Mouse (Mus musculus): ENCODE results near the gene C1s1. TPM values are rescaled to one million over a fixed set of nuclear protein-coding genes. Genes with fewer than 3 reads are reported as not detected.
"Not testable (repeated sequence)": the region's sequence is repeated elsewhere in the genome, so short reads cannot be mapped to it uniquely, and the experiment has no call there.

Gene C1s1
- 5.5 and 6.6 TPM in 2 replicates for polyA plus RNA-seq (2015; fragmentation: Nextera tagmentation; extraction: Ambion mirVana)

DNA sequence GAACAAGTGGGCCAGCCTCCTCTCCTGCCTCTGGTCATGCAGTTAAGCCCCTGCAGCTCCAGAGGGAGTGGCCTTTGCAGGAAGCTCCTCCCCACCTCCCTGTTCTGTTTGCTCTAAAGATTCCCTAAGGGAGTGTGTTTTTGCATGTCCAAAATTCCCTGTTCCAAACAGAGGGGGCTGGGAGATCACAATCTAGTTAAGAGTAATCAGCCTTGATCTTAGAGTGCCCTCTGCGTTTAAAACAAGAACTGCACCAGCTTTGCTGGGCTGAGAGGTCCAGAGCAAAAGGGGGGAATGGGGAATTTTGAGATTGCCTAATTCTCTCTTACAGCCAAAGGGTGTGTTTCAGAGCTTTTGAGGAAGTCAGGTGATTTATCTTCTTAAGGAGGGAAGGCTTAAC, at the start of gene C1s1:
Gene C1s1, minus strand, starts transcription at position 76 of the 400 bp plus-strand sequence.
- not testable (repeated sequence) for H3K4me2 ChIP-seq; ATAC-seq (ENCODE audit: insufficient number of reproducible peaks, low FRiP score, low TSS enrichment, low read depth); H3K27me3 ChIP-seq; H3K9me3 ChIP-seq; H3K4me3 ChIP-seq; H3K27ac ChIP-seq; H3K36me3 ChIP-seq; H3K4me1 ChIP-seq; H3K9ac ChIP-seq
- WGBS, result 4% methylated on average over 1 of the region's 1 CpGs

DNA sequence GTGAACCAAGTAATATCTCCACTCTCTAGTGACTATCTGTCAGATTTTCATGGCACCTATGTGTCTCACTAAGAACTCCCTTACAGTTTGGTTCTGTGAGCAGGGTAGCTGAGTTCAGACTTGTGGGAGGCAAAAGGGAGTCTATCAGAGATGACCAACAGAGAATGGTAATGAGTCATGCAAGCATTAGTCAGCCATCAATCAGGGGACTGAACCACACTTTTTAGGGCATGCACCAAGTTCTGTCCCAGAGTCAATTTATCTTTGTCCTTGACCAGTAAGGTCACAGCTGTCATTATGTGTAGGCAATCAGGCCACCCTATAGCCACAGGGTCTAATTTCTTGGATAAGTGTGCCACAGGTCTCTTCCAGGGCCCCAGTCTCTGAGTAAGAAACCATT, 46.6 kb upstream of the C1s1 start:
- no peak overlapping the region for H3K27ac ChIP-seq
- H3K27me3 ChIP-seq, result no peaks in the 10 kb centered on the region
- H3K9me3 ChIP-seq, result no peaks in the 10 kb centered on the region
- H3K4me3 ChIP-seq, result no peak overlapping the region
- no peak overlapping the region for H3K9ac ChIP-seq
- no peaks in the 10 kb centered on the region for H3K36me3 ChIP-seq
- no peaks in the 10 kb centered on the region for H3K4me1 ChIP-seq
- no peak overlapping the region for H3K4me2 ChIP-seq
- no peak for ATAC-seq (ENCODE audit: insufficient number of reproducible peaks, low FRiP score, low TSS enrichment, low read depth)

DNA sequence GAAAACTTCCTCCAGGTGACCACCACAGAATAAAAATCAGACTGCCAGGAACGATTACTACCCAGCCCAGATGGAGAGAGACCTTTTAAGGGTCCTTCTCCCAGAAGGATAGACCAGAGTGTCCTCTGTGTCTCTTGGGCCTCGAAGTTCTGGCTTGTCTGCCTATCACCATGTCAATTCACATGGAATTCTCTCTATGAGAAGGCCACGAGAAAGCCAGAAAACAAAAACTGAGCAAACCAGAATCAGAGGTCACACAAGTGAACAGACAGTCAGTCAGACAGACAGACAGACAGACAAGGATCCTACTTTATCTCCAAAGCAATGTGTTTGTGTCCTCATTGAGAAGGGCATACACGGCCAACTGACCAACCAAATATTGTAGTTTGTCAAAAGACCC, 44.1 kb upstream of the C1s1 start:
- no peak for ATAC-seq (ENCODE audit: insufficient number of reproducible peaks, low FRiP score, low TSS enrichment, low read depth)
- WGBS, result 74% methylated on average over 4 of the region's 4 CpGs
- Histone ChIP-seq H3K27ac (no peak overlapping the region), H3K4me1 (no peaks in the 10 kb centered on the region), H3K4me2 (no peak overlapping the region), H3K36me3 (no peaks in the 10 kb centered on the region), H3K9me3 (no peaks in the 10 kb centered on the region), H3K4me3 (no peak overlapping the region), H3K27me3 (no peaks in the 10 kb centered on the region), H3K9ac (no peak overlapping the region)

DNA sequence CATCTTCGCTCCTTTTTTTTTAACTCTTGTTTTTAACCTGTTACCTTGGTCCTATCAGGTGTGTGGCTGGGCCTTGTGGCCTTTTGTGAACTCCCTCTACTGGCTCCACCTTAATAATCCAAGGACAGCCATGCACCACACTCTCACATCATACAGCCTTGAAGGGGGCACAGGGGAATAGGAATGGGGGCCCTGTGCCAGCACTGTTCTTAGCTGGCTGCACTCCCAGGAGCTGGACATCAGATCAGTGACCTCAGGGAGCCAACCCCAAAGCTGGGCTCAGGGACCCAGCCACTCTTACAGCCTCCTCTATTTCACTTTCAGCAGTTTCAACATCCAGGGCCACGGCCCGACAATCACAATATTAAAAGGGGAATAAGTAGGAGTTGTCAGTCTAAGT, 43.6 kb upstream of the C1s1 start:
- H3K27ac ChIP-seq, result no peak overlapping the region
- WGBS, result 89% methylated on average over 3 of the region's 3 CpGs
- ATAC-seq (ENCODE audit: insufficient number of reproducible peaks, low FRiP score, low TSS enrichment, low read depth), result no peak
- H3K27me3 ChIP-seq, result no peaks in the 10 kb centered on the region
- no peaks in the 10 kb centered on the region for H3K9me3 ChIP-seq
- H3K9ac ChIP-seq, result no peak overlapping the region
- H3K4me3 ChIP-seq, result no peak overlapping the region
- no peaks in the 10 kb centered on the region for H3K36me3 ChIP-seq
- no peaks in the 10 kb centered on the region for H3K4me1 ChIP-seq
- H3K4me2 ChIP-seq, result no peak overlapping the region

DNA sequence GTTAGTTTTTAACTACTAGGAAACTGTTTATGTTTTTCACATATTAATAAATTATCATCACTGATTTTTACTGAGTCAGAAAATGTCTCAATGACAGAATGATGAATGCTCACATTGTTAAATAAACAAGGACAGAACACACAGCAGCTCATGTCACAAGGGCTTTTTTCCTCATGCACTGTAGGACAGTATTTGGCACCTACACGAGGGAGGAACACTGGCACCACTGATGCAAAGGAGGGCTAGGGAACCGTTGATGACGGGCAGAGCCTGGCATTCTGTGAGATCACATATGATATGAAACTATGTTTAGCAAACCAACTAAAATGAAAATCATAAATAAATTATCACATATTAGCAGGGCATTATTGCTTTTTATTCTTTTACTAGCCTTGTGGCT, 42.8 kb upstream of the C1s1 start:
- no peaks in the 10 kb centered on the region for H3K36me3 ChIP-seq
- H3K27ac ChIP-seq, result no peak overlapping the region
- H3K4me3 ChIP-seq, result no peak overlapping the region
- ATAC-seq (ENCODE audit: insufficient number of reproducible peaks, low FRiP score, low TSS enrichment, low read depth), result no peak
- no peaks in the 10 kb centered on the region for H3K9me3 ChIP-seq
- H3K4me1 ChIP-seq, result no peaks in the 10 kb centered on the region
- WGBS, result 78% methylated on average over 3 of the region's 3 CpGs
- H3K27me3 ChIP-seq, result no peaks in the 10 kb centered on the region
- no peak overlapping the region for H3K4me2 ChIP-seq
- H3K9ac ChIP-seq, result no peak overlapping the region

DNA sequence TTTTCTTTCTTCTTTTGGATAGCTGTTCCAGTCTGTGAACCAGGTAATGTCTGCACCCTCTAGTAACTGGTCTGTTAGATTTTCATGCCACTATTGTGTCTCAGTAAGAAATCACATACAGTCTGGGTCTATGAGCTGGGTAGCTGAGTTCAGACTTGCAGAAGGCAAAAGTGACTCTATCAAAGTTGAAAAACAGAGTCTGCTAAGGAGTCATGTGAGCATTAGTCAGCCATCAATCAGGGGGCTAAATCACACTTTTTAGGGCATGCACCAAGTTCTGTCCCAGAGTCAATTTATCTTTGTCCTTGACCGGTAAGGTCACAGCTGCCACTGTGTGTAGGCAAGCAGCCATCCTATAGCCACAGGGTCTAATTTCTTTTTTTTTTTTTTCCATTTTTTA, 40.1 kb upstream of the C1s1 start:
- Histone ChIP-seq H3K36me3 (no peaks in the 10 kb centered on the region), H3K9me3 (no peaks in the 10 kb centered on the region), H3K9ac (no peak overlapping the region), H3K4me2 (no peak overlapping the region), H3K27me3 (no peaks in the 10 kb centered on the region), H3K4me3 (no peak overlapping the region), H3K27ac (no peak overlapping the region), H3K4me1 (no peaks in the 10 kb centered on the region)
- 87% methylated on average over 1 of the region's 1 CpGs for WGBS
- ATAC-seq (ENCODE audit: insufficient number of reproducible peaks, low FRiP score, low TSS enrichment, low read depth), result no peak

DNA sequence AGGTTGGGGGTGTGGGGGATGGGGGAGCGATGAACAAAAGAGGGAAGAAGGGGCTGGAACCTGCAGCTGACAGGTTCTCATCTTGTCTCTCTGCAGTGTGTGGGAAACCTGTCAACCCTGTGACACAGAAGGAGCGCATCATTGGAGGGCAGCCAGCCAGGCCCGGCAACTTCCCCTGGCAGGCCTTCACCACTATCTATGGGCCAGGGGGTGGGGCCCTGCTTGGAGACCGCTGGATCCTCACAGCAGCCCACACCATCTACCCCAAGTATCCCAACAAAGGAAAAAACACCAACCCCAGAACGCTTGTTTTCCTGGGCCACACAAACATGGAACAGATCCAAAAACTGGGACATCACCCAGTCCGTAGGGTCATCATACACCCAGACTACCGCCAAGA, 38.0 kb upstream of the C1s1 start:
- H3K4me1 ChIP-seq; H3K36me3 ChIP-seq; H3K27ac ChIP-seq; H3K9me3 ChIP-seq; H3K4me2 ChIP-seq; H3K4me3 ChIP-seq; H3K9ac ChIP-seq; H3K27me3 ChIP-seq; ATAC-seq (ENCODE audit: insufficient number of reproducible peaks, low FRiP score, low TSS enrichment, low read depth): not testable (repeated sequence)
- 81% methylated on average over 7 of the region's 7 CpGs for WGBS

DNA sequence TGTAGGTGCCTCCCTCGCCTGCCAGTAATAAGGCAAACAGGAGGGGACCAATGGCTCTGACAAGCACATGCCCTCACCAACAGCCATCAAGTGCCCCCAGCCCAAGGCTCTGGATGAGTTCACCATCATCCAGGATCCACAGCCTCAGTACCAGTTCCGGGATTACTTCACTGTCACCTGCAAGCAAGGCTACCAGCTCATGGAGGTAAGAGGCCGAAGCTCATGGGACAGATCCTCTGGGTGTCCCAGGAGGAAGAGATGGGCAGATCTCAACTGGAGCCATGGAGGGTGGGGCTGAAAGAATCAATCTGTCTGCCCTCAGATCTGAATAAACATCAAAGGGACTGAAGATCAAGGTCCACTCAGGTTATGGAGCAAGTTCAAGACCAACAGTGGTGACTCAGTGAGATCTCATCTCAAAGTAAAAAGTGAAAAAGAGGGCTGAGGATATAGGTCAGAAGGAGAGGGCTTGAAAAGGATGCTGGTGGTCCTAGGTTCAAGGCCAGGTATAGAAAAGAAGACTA, 33.1 kb upstream of the C1s1 start:
- H3K4me1 ChIP-seq; ATAC-seq (ENCODE audit: insufficient number of reproducible peaks, low FRiP score, low TSS enrichment, low read depth); H3K4me2 ChIP-seq; H3K9ac ChIP-seq; H3K9me3 ChIP-seq; H3K4me3 ChIP-seq; H3K27me3 ChIP-seq; H3K36me3 ChIP-seq; H3K27ac ChIP-seq: not testable (repeated sequence)
- 91% methylated on average over 3 of the region's 3 CpGs for WGBS

DNA sequence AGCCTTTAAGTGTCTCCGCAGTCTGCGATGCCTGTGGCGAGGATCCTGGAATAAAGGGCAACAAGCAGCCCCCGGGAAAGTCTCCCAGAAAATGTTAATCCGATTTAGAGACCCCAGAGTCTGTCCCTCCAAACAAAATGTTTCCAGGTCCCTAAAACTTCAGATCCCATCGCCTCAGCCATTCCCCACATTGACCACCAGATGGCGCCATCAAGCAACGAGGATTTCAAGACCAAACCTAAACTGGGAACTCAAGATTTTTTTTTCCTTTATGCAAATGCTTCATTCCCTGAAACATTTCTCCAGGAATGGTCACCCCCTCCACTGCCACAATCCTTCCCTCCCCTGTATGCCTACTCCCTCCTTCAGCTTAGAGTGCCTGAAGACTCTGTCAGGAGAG, 27.9 kb upstream of the C1s1 start, which contains the start of gene C1rb:
Gene C1rb, plus strand, starts transcription at position 269 of the 400 bp plus-strand sequence.
- Histone ChIP-seq H3K9ac (no peak within 1 kb of the TSS), H3K4me3 (no peak within 1 kb of the TSS), H3K4me1 (no peaks in the 10 kb centered on the region), H3K4me2 (no peak within 1 kb of the TSS), H3K27ac (no peak within 1 kb of the TSS), H3K36me3 (no peaks in the 10 kb centered on the region), H3K9me3 (no peaks in the 10 kb centered on the region), H3K27me3 (no peaks in the 10 kb centered on the region)
- no peak for ATAC-seq (ENCODE audit: insufficient number of reproducible peaks, low FRiP score, low TSS enrichment, low read depth)
- 8% methylated on average over 8 of the region's 8 CpGs for WGBS

DNA sequence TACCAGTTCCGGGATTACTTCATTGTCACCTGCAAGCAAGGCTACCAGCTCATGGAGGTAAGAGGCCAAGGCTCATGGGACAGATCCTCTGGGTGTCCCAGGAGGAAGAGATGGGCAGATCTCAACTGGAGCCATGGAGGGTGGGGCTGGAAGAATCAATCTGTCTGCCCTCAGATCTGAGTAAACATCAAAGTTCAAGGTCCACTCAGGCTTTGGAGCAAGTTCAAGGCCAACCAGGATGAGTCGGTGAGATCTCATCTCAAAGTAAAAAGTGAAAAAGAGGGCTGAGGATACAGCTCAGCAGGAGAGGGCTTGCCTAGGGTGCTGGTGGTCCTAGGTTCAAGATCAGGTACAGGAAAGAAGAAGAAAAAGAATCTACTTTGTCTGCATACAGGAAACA, 19.5 kb upstream of the C1s1 start:
- not testable (repeated sequence) for H3K9me3 ChIP-seq; H3K4me3 ChIP-seq; H3K36me3 ChIP-seq; ATAC-seq (ENCODE audit: insufficient number of reproducible peaks, low FRiP score, low TSS enrichment, low read depth); H3K4me1 ChIP-seq; H3K4me2 ChIP-seq; H3K27me3 ChIP-seq; H3K27ac ChIP-seq; H3K9ac ChIP-seq
- WGBS, result 92% methylated on average over 2 of the region's 2 CpGs

DNA sequence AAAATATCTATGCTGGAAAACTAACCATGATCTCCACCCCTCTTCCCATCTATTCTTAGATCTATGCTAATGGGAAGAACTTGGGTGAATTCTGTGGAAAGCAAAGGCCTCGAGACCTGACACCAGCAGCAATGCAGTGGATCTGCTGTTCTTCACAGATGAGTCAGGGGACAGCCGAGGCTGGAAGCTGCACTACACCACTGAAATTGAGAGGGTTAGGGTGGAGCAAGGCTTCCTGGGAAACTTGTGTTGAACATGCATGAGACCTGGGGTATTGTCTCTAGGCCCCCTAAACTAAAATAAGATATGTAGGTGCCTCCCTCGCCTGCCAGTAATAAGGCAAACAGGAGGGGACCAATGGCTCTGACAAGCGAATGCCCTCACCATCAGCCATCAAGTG, 19.0 kb upstream of the C1s1 start:
- not testable (repeated sequence) for H3K4me3 ChIP-seq; H3K9me3 ChIP-seq; H3K27me3 ChIP-seq; H3K36me3 ChIP-seq; ATAC-seq (ENCODE audit: insufficient number of reproducible peaks, low FRiP score, low TSS enrichment, low read depth); H3K4me1 ChIP-seq; H3K4me2 ChIP-seq; H3K9ac ChIP-seq; H3K27ac ChIP-seq
- WGBS, result 91% methylated on average over 4 of the region's 4 CpGs

DNA sequence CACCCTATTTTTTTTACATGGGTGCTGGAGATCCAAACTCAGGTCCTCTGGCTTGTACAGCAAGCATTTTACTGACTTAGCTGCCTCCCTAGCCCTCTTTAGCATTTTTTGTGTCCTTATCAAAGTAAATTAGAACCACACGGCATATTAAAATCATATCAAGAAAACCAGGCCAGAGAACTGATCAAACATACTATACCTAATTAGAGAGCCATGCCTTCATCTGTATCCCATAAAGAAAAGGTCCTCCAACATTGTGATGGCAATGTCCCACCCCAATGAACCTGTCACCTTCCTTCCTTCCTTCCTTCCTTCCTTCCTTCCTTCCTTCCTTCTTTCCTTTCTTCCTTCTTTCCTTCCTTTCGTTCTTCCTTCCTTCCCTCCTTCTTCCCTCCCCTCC, 13.8 kb upstream of the C1s1 start:
- H3K4me3 ChIP-seq; H3K4me2 ChIP-seq; H3K27me3 ChIP-seq; H3K9ac ChIP-seq; ATAC-seq (ENCODE audit: insufficient number of reproducible peaks, low FRiP score, low TSS enrichment, low read depth); H3K9me3 ChIP-seq; H3K27ac ChIP-seq; H3K36me3 ChIP-seq; H3K4me1 ChIP-seq: not testable (repeated sequence)
- WGBS, result 68% methylated on average over 2 of the region's 2 CpGs

DNA sequence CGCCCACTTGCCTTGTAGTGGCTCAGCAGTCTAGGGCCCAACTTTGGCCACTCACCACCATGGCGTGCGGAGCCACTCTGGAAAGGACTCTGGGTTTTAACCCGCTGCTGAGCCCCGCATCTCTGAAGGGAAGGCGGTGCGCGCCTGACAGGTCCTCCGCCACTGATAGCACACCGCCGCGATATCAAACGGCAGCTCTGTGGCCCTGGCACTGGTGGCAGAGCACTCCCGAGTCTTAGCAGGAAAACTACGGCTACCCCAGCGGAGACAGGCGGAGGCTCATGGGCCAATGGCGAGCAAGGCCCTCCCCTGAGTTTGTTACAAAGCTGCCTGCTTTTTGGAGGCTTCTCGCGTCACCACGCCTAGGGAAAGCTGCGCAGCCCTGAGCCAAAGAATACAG, 10.6 kb upstream of the C1s1 start:
- WGBS, result 69% methylated on average over 22 of the region's 22 CpGs
- no peak overlapping the region for H3K9ac ChIP-seq
- H3K27ac ChIP-seq, result 0 out of 2 replicates have a peak overlapping the region, but pooled peaks have one; percentile 22
- H3K36me3 ChIP-seq, result no peaks in the 10 kb centered on the region
- H3K4me3 ChIP-seq, result no peak overlapping the region
- no peak for ATAC-seq (ENCODE audit: insufficient number of reproducible peaks, low FRiP score, low TSS enrichment, low read depth)
- H3K9me3 ChIP-seq, result no peaks in the 10 kb centered on the region
- H3K4me1 ChIP-seq, result no peaks in the 10 kb centered on the region
- H3K4me2 ChIP-seq, result no peak overlapping the region
- H3K27me3 ChIP-seq, result no peaks in the 10 kb centered on the region
